Mouse (Mus musculus) MEL (cell line): ENCODE results near the gene Mthfd1l.

Experiments used
- EP300 ChIP-seq, 2 experiments: IDR thresholded peaks; 2 replicates each; pipeline ENCODE4 v1.6.1; 2011; ENCODE audit warnings: improper control_type of control experiment in 2 of 2, low read length in 2 of 2, low read depth in 1 of 2, mild to moderate bottlenecking in 1 of 2
- MAFK ChIP-seq: IDR thresholded peaks from 2 replicates; pipeline ENCODE4 v1.6.1; 2011; ENCODE audit warnings: low read depth, mild to moderate bottlenecking, low read length, improper control_type of control experiment, borderline replicate concordance

DNA sequence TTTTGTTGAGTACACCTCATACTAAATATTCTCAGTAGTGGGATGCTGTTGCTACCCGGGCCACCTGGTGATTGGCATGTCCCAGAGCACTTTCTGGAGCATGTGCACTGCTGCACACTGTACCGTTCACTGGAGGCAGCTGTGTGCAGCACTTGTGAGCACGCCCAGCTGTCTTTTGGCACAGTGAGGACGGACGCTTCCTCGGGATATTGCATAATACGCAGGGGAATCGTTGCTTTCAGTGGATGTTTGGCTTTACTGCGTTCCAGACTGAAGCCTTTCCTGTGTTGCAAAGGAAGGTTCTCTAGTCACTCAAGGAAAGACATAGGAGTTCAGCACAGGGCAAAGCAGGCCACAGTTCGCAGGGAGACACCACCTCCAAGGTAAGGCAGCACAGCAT lies 147.8 kb downstream of the Mthfd1l start:
- no peak for TF ChIP-seq EP300 (IDR thresholded peaks at IDR 0.05; ENCODE audit: low read depth in 1 of 2, low read length in 2 of 2)
- no peak for TF ChIP-seq MAFK
